Mouse (Mus musculus): ENCODE data around the gene Gm2696.
"Not testable (repeated sequence)": the region's sequence is repeated elsewhere in the genome, so short reads cannot be mapped to it uniquely, and the experiment has no call there.

DNA sequence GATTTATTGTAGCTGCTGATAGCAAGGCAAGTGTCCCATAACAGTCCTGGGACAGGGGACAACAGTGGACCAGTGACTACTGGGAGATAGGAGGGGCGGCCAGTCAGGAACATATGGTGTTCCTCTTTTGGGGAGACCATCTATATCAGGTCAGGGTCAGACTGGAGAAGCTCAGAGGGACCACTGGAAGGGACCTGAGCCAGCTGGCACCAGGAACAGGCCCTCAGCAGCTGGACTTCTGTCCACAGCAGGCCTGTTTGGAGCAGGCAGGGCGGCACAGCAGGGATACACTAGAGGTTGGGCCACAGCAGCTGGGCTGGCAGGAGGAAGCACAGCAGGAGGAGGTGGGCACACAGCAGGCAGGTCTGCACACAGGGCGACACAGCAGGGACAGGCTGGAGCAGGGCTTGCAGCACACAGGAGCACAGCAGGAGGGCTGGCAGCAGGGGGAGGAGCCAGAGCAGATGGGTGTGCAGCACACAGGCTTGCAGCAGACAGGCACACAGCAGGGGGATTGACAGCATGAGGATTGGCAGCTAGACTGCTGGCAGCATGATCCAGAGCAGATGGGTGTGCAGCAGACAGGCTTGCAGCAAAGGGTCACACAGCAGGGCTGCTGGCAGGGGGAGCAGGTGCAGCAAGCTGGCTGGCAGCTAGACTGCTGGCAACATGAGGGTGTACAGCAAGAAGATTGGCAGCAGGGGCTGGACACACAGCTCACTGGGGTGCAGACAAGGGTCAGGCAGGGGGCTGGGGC lies 16.1 kb upstream of the Gm2696 start:
- not testable (repeated sequence) for TF ChIP-seq CTCF (IDR thresholded peaks at IDR 0.05; ENCODE audit: borderline replicate concordance, insufficient read depth, low read depth, low read length); POLR2A (IDR thresholded peaks at IDR 0.05; ENCODE audit: borderline replicate concordance, insufficient read depth, low read length)
